Mouse (Mus musculus) testis, postnatal 10 days (tissue): Measurements from ENCODE around the gene Col18a1.

ENCODE experiments used
- DNase-seq: peaks from one replicate; pipeline ENCODE4 v3.0.0; 2021; ENCODE audit warnings: low spot score

The Col18a1 gene

GRCm38 (mm10) chr10:77064239-77064638 lies 102.1 kb downstream of the Col18a1 start:
- no peak for DNase-seq

- peak; percentile 68 for DNase-seq
Measured at GRCm38 (mm10) chr10:77062393-77063010, 103.8 kb downstream of the Col18a1 start.

- peak; percentile 71 for DNase-seq
Measured at GRCm38 (mm10) chr10:77061426-77061825, 104.9 kb downstream of the Col18a1 start.

GRCm38 (mm10) chr10:77056768-77057167 lies 109.6 kb downstream of the Col18a1 start:
- no peak for DNase-seq

- no peak for DNase-seq
Measured at GRCm38 (mm10) chr10:77048606-77049005, 117.7 kb downstream of the Col18a1 start.

GRCm38 (mm10) chr10:77048196-77048595 lies 118.2 kb downstream of the Col18a1 start:
- DNase-seq, result no peak

GRCm38 (mm10) chr10:77038579-77039174 lies 127.7 kb downstream of the Col18a1 start:
- DNase-seq, result no peak

GRCm38 (mm10) chr10:77035487-77035886 lies 130.9 kb downstream of the Col18a1 start:
- DNase-seq, result no peak

- peak; percentile 76 for DNase-seq
Measured at GRCm38 (mm10) chr10:77033323-77034025, 132.9 kb downstream of the Col18a1 start.

GRCm38 (mm10) chr10:77032591-77033322 lies 133.6 kb downstream of the Col18a1 start:
- DNase-seq, result peak; percentile 97

GRCm38 (mm10) chr10:77031768-77032375 lies 134.5 kb downstream of the Col18a1 start, which contains the start of gene Slc19a1:
Gene Slc19a1, plus strand, starts transcription at chr10:77032241.
- DNase-seq, result no peak

GRCm38 (mm10) chr10:77030666-77031065 lies 135.7 kb downstream of the Col18a1 start:
- no peak for DNase-seq

GRCm38 (mm10) chr10:77029761-77030160 lies 136.6 kb downstream of the Col18a1 start:
- DNase-seq, result no peak

- no peak for DNase-seq
Measured at GRCm38 (mm10) chr10:77028782-77029296, 137.5 kb downstream of the Col18a1 start.

- peak; percentile 40 for DNase-seq
Measured at GRCm38 (mm10) chr10:77026944-77027343, 139.4 kb downstream of the Col18a1 start.

GRCm38 (mm10) chr10:77024231-77024630 lies 142.1 kb downstream of the Col18a1 start:
- DNase-seq, result no peak

GRCm38 (mm10) chr10:77022301-77023130 lies 143.8 kb downstream of the Col18a1 start:
- no peak for DNase-seq

GRCm38 (mm10) chr10:77021399-77022052 lies 144.8 kb downstream of the Col18a1 start:
- DNase-seq, result peak; percentile 83

- DNase-seq, result no peak
Measured at GRCm38 (mm10) chr10:77017662-77018061, 148.7 kb downstream of the Col18a1 start.

- DNase-seq, result no peak
Measured at GRCm38 (mm10) chr10:77017061-77017460, 149.3 kb downstream of the Col18a1 start.
